In the genomic region with DNA sequence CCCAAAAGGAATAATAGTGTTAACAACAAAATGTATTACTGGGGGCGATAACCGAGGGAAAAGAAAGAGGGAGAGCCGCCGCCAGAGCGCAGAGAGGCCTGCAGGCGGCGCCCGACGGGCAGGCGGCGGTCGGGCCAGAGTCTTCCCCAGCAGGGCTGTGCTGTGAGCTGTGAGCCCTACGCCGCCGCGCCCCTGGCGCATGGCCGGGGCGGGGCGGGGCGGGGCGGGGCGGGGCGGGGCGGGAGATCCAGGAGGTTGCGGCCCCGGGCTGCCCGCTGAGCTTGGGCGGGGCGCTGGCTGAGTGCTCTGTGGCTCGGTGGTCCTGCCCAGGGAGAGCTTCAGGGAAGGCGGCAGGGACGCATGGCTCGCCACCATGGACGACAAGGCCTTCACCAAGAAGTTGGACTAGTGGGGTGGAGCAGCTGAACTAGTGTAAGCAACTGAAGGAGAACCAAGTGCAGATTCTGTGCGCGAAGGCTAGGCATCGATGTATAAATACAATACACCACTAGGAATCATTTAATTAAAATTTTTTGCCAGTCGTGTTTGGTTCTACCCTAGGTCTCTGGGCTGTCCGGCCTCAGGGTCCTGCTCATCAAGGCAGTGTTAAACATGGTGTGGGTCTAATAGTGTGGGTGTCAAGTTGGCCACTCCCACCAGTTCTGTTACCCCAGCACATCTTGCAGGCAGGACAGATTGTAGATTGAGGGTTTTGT, we compare ENCODE assay signal across 8 mouse cellular contexts. TPM values are rescaled to one million over a fixed set of nuclear protein-coding genes. Genes with fewer than 3 reads are reported as not detected.
A peak's percentile ranks its signal among the peaks of the same experiment; 100 is the strongest.
DNase-seq lines count a peak whose midpoint lies in the region; ATAC-seq lines count a peak whose summit lies in the region.

No protein-coding gene starts in this region.

- peak overlapping the region; percentile 63 for H3K9ac ChIP-seq in hindbrain, embryonic 16.5 days (ENCODE audit: low read depth, low read length)

- peak overlapping the region; percentile 90 for H3K4me2 ChIP-seq in hindbrain, embryonic 16.5 days (ENCODE audit: low read length)

- H3K4me3 ChIP-seq in hindbrain, embryonic 16.5 days (ENCODE audit: low read length), result peak overlapping the region; percentile 50

- H3K27ac ChIP-seq in hindbrain, embryonic 16.5 days (ENCODE audit: low read depth, low read length), result no peak overlapping the region

- H3K9me3 ChIP-seq in hindbrain, embryonic 16.5 days (ENCODE audit: control insufficient read depth, low read length), result no peaks in the 10 kb centered on the region

- H3K36me3 ChIP-seq in hindbrain, embryonic 16.5 days (ENCODE audit: control insufficient read depth, insufficient read depth, low read length), result no peaks in the 10 kb centered on the region

- intact Hi-C loops in left cerebral cortex, postnatal 4 days (cut with DNase I), result no loop called here

- no peaks in the 10 kb centered on the region for H3K4me1 ChIP-seq in hindbrain, embryonic 16.5 days (ENCODE audit: control insufficient read depth, insufficient read depth, low read depth, low read length)

- no peaks in the 10 kb centered on the region for H3K27me3 ChIP-seq in hindbrain, embryonic 16.5 days (replicated peaks; ENCODE audit: control insufficient read depth, insufficient read depth, low read length)

- DNase-seq in R1 (ENCODE audit: low read depth, low spot score) (peak; percentile 71), adipocyte (ENCODE audit: low spot score) (no peak)
- DNase-seq in c-Kit-positive CD71-positive TER-119-negative erythroid progenitor cells, embryonic 14.5 days (ENCODE audit: low read depth), result peak; percentile 35
- peak; percentile 70 for DNase-seq in gastrocnemius, postnatal 10 days
- DNase-seq in left cerebral cortex, postnatal 4 days, result peak; percentile 54
- DNase-seq in mesoderm, embryonic 11.5 days (ENCODE audit: low read depth, low spot score), result peak; percentile 75
- peak; percentile 56 for DNase-seq in skeletal muscle tissue, adult 2 months (ENCODE audit: low read depth, low spot score)

- peak; percentile 99 for ATAC-seq in hindbrain, embryonic 16.5 days

- 7% methylated on average over 28 of the region's 40 CpGs for WGBS in hindbrain, embryonic 16.5 days

RNA-seq across cellular contexts. Expression of a gene that starts 27.3 kb away (rescaled TPM):
- total RNA-seq in gastrocnemius, postnatal 10 days (2021), result not detected
- not detected in 2 replicates for polyA plus RNA-seq in hindbrain, embryonic 16.5 days (2015; fragmentation: Nextera tagmentation; extraction: Ambion mirVana)
- total RNA-seq in left cerebral cortex, postnatal 4 days (2021), result not detected

RNA-seq across cellular contexts. Expression of a gene that starts 35.7 kb away (rescaled TPM):
- 1 to 10 TPM in 1 of 2 experiments, under 1 TPM in 1; 0.73 to 1.1 TPM for total RNA-seq in gastrocnemius, postnatal 10 days (2021)
- not detected in 2 replicates for polyA plus RNA-seq in hindbrain, embryonic 16.5 days (2015; fragmentation: Nextera tagmentation; extraction: Ambion mirVana)
- total RNA-seq in left cerebral cortex, postnatal 4 days (2021), result not detected

RNA-seq across cellular contexts. Expression of a gene that starts 52.1 kb away (rescaled TPM):
- total RNA-seq in gastrocnemius, postnatal 10 days (2021), result not detected
- not detected in 2 replicates for polyA plus RNA-seq in hindbrain, embryonic 16.5 days (2015; fragmentation: Nextera tagmentation; extraction: Ambion mirVana)
- under 1 TPM in 1 of 2 experiments, not detected in 1; 0.22 TPM for total RNA-seq in left cerebral cortex, postnatal 4 days (2021)
